Mouse (Mus musculus) liver, postnatal 0 days (tissue): Measurements from ENCODE around the gene Irgc1.
"Not testable (repeated sequence)": the region's sequence is repeated elsewhere in the genome, so short reads cannot be mapped to it uniquely, and the experiment has no call there.

Source experiments
- CTCF ChIP-seq: sonication (generic); IDR thresholded peaks from 2 replicates; pipeline ENCODE4 v1.5.1; 2016; ENCODE audit warnings: antibody characterized with exemption, low read depth
- EP300 ChIP-seq: IDR thresholded peaks from 2 replicates; pipeline ENCODE4 v1.6.1; 2016; ENCODE audit warnings: antibody characterized with exemption, low read depth, mild to moderate bottlenecking

- TF ChIP-seq EP300, CTCF: not testable (repeated sequence)
Observed at GRCm38 (mm10) chr7:24400489-24400888, 51.6 kb downstream of the Irgc1 start.
